Mouse (Mus musculus) spleen, adult 2 months (tissue): Measurements from ENCODE around the gene Zfp786.

Experiments used
- CTCF ChIP-seq: fragments of 200-500 bp; IDR thresholded peaks from 2 replicates; pipeline ENCODE4 v1.5.1; 2011; ENCODE audit warnings: mild to moderate bottlenecking, inconsistent platforms; ENCODE audit not compliant: insufficient read depth, insufficient read length, insufficient replicate concordance; ENCODE audit errors: extremely low read depth
- POLR2A ChIP-seq: fragments of 200-500 bp; IDR thresholded peaks from 2 replicates; pipeline ENCODE4 v1.6.1; 2011; ENCODE audit warnings: low read depth, low read length, inconsistent platforms

DNA sequence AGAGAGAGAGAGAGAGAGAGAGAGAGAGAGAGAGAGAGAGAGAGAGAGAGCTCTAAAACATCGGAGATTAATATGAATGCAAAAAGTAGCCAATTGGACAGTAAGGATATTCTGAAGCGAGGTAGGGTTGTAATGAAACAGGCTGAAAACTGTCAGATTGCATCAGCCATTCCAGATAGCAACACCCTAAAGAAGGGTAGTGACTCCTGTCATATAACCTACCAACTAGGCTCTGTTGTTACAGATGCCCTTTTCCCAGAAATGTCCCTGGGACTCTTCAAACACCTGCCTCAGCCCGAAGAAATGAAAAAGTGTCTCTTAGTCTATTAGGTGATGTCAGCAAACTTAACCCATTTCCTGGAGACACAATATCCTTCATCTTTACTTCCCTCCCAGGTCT is 41.8 kb downstream of the Zfp786 start:
- TF ChIP-seq CTCF (no peak), POLR2A (no peak)
